Mouse (Mus musculus) right cerebral cortex, adult 18-20 months (tissue): ENCODE data around the gene Rph3al.

Source experiments
- DNase-seq: peaks from one replicate; pipeline ENCODE4 v3.0.0; 2022; ENCODE audit warnings: mixed read lengths

The Rph3al gene

GRCm38 (mm10) chr11:75801369-75801768, 136.9 kb downstream of the Rph3al start:
- DNase-seq, result no peak

- no peak for DNase-seq
These were observed 141.5 kb downstream of the Rph3al start for GRCm38 (mm10) chr11:75796536-75797246.

- peak; percentile 81 for DNase-seq
These were observed 142.2 kb downstream of the Rph3al start, which contains the start of gene Doc2b for GRCm38 (mm10) chr11:75796029-75796445. Gene Doc2b, minus strand, starts transcription at chr11:75796049.

GRCm38 (mm10) chr11:75795321-75795636, 142.9 kb downstream of the Rph3al start:
- no peak for DNase-seq

- no peak for DNase-seq
These were observed 143.5 kb downstream of the Rph3al start for GRCm38 (mm10) chr11:75794602-75795320.

- DNase-seq, result no peak
These were observed 144.9 kb downstream of the Rph3al start for GRCm38 (mm10) chr11:75793351-75793750.

- DNase-seq, result no peak
These were observed 145.7 kb downstream of the Rph3al start for GRCm38 (mm10) chr11:75792535-75792934.

GRCm38 (mm10) chr11:75785897-75786296, 152.3 kb downstream of the Rph3al start:
- no peak for DNase-seq

- no peak for DNase-seq
These were observed 154.4 kb downstream of the Rph3al start for GRCm38 (mm10) chr11:75783799-75784198.

GRCm38 (mm10) chr11:75781919-75782318, 156.3 kb downstream of the Rph3al start:
- DNase-seq, result peak; percentile 53
